Mouse (Mus musculus) cerebellum, adult 18-20 months (tissue): ENCODE data around the gene Ypel2.
"Not testable (repeated sequence)": the region's sequence is repeated elsewhere in the genome, so short reads cannot be mapped to it uniquely, and the experiment has no call there.

Experiments used
- DNase-seq, 2 experiments: peaks; one replicate each; pipeline ENCODE4 v3.0.0; 2021

Gene Ypel2

DNA sequence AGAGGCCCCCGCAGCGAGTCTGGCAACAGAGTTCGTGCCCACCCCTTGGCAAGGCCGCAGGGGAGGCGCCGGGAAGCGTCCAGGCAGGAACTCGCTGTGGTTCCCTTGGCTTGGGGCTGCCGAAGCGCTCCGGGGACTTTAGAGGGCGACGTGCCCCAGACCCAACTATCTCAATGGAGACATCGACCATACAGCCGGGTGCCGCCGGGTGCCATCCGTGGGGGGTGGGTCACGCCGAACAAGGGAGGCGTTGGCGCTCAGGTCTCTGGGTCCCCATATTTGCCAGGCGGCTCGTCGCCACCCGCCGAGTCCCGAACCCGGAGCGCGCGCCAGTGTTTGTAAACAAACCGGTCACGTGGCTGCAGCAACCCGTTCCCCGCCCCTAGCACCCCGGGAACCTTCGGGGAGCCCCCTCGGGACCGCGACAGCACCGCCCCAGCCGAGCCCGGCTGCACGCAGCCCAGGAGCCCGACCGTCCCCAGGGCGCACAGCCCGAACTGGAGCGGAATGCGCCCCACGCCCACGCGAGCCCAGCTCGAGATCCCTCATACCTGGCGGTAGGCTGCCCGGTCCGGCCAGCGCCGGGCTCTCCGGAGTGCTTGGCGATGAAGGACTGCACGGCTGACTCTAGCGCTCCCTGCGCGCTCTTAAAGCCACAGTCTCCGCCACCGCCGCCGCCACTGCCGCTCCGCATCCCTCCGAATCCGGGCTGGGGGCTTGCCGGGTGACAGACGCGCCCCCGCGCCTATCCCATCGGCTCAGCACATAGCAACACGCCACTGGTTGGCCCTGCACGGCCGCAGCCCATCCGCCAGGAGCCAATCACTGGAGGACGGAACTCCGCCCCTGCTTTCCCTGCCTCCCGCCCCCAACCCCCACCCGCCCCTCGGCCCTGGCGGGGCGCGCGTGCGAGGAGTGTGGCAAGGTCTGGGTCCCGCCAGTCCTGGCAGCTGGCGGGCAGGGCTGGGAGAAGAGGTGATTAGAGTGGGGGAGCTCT, at the start of gene Ypel2:
Ypel2 (minus strand) TSS at position 667 of the 997 bp plus-strand sequence.
- peak; percentile 95 to 98 for DNase-seq

GRCm38 (mm10) chr11:87043052-87043451, 49.5 kb upstream of the Ypel2 start:
- DNase-seq: no peak

GRCm38 (mm10) chr11:87039307-87039963, 45.9 kb upstream of the Ypel2 start:
- DNase-seq: no peak

GRCm38 (mm10) chr11:87036180-87036579, 42.7 kb upstream of the Ypel2 start:
- DNase-seq: no peak

DNA sequence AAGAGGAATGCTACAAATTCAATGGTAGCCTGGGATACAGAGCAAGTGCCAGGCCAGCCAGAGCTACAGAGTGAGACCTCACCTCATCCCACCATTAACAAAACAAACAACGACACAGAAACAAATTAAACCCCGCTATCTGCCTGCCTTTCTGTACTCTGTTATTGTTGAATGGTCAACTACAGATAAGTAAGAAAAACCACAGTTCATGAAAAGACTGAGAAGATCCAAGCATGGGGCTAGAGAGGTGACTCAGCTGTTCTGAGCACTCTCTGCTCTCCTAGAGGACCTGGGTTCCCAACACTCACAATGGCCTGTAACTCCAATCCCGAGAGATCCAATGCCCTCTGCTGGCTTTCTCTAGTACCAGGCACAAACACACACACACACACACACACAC, 34.7 kb upstream of the Ypel2 start:
- no peak for DNase-seq

DNA sequence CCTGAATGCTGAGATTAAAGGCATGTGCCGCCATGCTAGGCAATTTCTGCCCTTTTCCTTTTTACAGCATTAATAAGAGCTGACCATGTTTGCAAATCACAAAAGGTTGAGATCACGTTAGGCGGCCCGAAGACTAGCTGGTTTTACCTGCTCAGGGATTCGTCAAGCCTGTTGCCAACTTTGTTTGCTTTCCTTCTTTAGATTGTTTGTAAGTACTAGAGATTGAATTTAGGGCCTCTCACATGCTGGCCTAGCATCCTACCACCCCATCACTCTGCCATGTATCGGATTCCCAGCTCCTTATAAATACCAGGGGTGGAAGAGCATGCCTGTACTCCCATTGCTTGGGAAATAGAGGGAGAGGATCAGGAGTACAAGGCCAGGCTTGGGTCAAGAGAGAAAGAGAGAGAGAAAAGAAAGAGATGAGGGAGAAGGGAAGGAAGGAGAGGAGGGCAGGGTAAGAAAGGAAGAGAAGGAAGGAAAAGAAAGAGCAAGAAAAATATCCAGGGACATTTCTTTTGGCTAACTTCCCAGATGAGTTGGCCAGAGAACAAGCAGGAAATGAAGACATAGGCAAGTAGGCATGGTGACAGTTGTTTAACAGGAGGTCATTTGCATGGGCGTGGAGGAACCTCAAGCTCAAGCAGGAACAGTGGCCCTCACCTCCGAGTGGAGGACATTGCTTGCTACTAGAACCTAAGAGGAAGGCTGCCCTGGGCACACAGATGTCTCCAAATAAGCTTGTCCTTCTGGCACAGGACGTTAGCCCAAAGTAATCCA, 32.8 kb upstream of the Ypel2 start:
- no peak for DNase-seq

DNA sequence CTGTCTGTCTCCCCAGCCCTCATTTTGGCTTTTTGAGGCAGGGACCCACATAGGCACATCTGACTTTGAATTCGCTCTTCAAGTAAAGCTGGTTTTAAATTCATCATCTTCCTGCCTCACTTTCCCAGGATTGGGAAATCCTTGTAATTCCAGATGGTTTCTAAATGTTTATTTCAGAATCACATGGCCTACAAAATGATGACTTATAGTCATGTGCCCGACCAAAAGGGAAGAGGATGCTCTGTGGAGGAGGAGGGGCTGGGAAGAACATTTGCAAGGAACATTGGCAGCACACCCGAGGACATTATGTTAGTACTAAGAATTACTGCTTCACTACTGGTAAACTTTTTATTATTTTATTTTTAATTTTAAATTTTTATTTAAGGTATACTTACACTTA, 31.8 kb upstream of the Ypel2 start:
- DNase-seq: no peak

- DNase-seq: not testable (repeated sequence)
Observed at GRCm38 (mm10) chr11:87023240-87023639, 29.7 kb upstream of the Ypel2 start.

GRCm38 (mm10) chr11:87022765-87023164, 29.3 kb upstream of the Ypel2 start:
- no peak for DNase-seq

DNA sequence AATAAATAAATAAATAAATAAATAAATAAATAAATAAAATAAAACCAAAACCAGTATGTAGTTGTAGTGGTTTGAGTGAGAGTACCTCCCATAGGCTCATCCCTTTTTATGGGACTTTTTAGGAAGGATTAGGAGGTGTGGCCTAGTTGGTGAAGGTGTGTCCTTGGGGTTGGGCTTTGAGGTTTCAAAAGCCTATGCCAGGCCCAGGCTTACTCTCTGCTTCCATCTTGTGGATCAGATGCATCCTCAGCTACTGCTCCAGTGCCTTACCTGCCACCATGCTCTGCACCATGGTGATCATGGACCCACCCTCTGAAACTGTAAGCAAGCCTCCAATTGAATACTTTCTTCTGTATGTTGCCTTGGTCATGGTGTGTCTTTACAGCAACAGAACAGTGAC, 28.0 kb upstream of the Ypel2 start:
- DNase-seq: no peak

DNA sequence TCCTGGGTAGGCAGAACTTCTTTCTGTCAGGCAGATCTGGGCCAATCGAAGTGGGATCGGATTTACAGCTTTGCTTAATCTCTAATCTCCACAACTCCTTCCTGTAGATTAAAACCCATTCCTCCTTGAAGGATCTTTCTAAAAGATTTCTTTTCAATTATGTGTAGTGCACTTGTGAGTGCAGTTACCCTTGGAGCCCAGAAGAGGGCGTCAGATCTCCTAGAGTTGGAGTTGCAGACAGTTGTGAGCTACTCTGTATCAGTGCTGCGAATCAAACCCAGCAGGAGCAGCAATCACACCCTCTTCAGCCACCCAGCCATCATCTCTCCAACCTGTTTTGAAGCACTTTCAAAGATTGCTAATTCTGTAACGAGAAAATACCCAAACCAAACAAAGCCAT, 26.9 kb upstream of the Ypel2 start:
- no peak for DNase-seq

- no peak for DNase-seq
Observed at GRCm38 (mm10) chr11:87019431-87019830, 25.9 kb upstream of the Ypel2 start.

DNA sequence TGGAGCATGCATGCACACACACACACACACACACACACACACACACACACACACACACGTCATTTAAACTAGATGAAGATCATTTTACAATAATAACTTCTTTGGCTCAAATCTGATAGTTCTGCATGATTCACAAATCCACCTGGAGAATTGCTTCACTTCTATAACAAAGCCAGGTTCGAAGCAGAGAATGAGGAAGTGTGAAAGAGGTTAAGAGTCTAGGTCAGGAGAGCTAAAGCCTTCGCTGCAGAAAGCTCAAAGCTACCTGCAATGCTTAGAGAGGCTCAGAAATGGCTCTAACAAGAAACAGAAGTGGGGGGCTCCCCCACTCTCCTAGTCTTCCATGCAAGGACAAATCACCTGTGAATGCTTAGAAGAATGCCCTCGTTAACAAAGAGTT, 24.6 kb upstream of the Ypel2 start:
- DNase-seq: no peak

- DNase-seq: no peak
Observed at GRCm38 (mm10) chr11:87015691-87016090, 22.2 kb upstream of the Ypel2 start.

GRCm38 (mm10) chr11:87010476-87010875, 17.0 kb upstream of the Ypel2 start:
- peak; percentile 63 to 76 for DNase-seq

- no peak for DNase-seq
Observed at GRCm38 (mm10) chr11:87007371-87007770, 13.9 kb upstream of the Ypel2 start.

DNA sequence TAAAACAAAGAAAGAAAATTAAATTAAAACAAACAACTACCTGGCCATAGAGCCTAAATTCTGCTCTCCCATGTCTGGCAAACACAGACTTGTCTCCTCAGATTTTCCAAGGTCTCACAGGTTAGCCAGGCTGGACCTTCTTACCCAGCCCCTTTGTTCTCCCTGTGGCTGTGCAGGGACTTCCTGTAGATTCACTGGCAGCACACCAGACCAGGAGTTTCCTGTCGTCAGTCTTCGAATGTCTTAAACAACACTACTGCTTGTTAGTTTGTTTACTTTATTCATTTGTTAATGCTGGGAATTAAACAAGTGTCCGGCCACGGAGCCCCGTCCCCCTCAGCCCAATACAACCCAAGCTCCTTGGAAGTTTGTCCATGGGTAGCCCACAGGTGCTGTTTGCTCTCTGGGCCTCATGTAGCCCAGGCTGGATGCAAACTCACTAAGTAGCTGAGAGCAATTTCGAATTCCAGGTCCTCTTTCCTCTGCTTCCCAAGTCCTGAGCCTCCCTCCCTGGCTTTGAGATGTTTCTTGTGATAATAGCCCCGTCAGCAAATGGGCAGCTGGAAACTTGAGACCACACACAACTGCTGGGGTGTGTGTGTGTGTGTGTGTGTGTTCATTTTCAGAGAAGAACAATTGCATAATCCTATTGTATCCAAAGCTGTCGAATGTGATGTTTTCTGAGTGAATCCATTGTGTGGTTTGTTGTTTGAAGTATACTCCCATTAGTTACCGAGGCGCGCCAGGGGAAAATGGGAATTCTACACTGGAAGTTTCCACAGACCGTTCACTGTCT, 11.7 kb upstream of the Ypel2 start:
- DNase-seq: no peak

DNA sequence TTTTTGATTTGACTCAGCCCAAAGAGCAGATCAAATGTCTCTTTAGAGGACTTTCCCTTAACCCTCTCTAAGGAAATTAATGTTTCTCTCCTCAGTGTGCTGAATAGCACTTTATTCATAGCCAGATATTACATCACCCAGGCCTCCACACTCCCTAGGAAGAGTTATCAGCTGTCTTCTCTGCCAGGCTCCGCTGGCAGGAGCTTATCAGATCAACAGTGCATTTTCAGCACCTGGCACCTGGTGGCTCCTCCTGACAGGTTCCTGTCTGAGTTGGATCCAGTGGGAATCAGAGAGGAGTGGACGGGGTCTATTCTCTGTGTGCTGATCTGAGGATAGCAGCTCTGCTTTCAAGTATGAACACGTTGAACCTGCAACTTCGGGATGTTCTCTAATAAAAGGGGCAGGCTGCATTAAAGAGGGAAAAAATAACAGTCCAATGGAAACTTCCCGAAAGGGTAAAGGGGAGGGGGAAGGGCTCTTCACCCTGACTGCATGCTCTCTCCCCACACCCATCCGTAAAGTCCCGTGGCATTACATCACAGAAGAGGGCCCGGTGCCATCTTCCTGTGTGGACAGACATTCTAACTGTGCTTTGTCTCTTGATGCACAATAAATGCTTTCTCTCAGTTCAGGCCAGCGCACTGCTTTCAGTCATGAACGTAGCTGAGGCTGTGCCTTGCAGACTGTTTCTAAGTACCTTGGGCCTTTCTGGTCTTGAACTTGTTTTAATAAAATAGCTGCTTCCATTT, 8.7 kb upstream of the Ypel2 start:
- DNase-seq: no peak

DNA sequence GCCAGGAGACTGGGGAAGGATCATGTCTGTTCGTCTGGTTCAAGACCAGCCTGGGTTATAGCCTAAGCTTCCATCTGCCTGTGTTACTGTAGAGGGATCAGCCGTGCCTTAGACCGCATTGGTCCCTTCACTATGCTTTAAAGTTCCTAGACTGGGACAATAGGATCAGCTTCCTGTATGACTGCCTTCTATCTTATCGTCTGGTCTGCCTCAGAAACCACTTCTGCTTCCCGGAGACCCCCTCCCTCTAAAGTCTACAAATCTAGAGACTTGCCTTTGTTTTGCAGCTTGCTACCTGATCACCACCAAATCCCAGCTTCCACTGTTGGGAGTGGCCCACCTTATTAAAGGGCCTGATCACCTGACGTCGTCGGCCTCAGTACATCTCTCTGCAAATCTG, 7.7 kb upstream of the Ypel2 start:
- DNase-seq: no peak

DNA sequence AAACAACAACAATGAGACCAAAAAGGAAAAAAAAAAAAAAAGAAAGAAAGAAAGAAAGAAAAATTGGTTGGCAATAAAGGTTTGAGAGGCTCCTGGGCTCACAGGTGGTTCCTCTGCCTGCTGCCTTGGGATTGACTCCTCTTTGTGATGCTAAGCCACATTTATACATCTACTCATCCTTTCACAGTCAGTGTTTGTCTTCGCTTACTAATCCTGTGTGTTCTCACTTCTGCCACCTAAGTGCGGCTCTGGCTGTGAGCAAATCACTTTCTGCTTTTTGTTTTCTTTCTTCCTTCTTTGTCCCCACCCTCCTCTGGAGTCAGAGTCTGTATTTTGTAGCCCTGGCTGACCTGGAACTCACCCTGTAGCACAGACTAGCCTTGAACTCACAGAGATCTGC, 2.8 kb upstream of the Ypel2 start:
- no peak for DNase-seq

GRCm38 (mm10) chr11:86995625-86996221, 2.2 kb upstream of the Ypel2 start:
- DNase-seq: peak; percentile 78
